Mouse (Mus musculus): ENCODE data around the gene Setd3. TPM values are rescaled to one million over a fixed set of nuclear protein-coding genes. Genes with fewer than 3 reads are reported as not detected.

The Setd3 gene
- polyA plus RNA-seq, 1 experiment from 2014 or later = 85.9 TPM

GRCm38 (mm10) chr12:108219825-108220616, 40.9 kb upstream of the Setd3 start:
- ATAC-seq (no peak), DNase-seq (ENCODE audit: low spot score) (no peak)
- Histone ChIP-seq H3K27ac (ENCODE audit: low read depth, low read length) (peak overlapping the region; percentile 52), H3K4me3 (ENCODE audit: low read depth, low read length) (no peak overlapping the region), H3K9me3 (replicated peaks; ENCODE audit: control insufficient read depth, low read length) (no peaks in the 10 kb centered on the region), H3K4me2 (ENCODE audit: low read length) (no peak overlapping the region), H3K36me3 (ENCODE audit: control insufficient read depth, insufficient read depth, low read length) (no peaks in the 10 kb centered on the region), H3K9ac (ENCODE audit: low read length) (0 out of 2 replicates have a peak overlapping the region, but pooled peaks have one; percentile 29), H3K4me1 (ENCODE audit: control insufficient read depth, insufficient read depth, low read length) (peaks cover 57% of the 10 kb centered on the region), H3K27me3 (replicated peaks; ENCODE audit: control insufficient read depth, insufficient read depth, low read length) (no peaks in the 10 kb centered on the region)
- WGBS = 60% methylated on average over 19 of the region's 21 CpGs

- H3K4me2 ChIP-seq (ENCODE audit: low read length) = no peak overlapping the region
Measured at GRCm38 (mm10) chr12:108219163-108219562, 40.0 kb upstream of the Setd3 start.

GRCm38 (mm10) chr12:108217572-108217971, 38.5 kb upstream of the Setd3 start:
- H3K4me1 ChIP-seq (ENCODE audit: control insufficient read depth, insufficient read depth, low read length) = peaks cover 51% of the 10 kb centered on the region
- DNase-seq (ENCODE audit: low spot score) = peak; percentile 52
- no peak overlapping the region; the same call in 1 of the 2 replicates for H3K9ac ChIP-seq (ENCODE audit: low read length)
- WGBS = 74% methylated on average over 4 of the region's 5 CpGs
- H3K4me2 ChIP-seq (ENCODE audit: low read length) = no peak overlapping the region
- H3K36me3 ChIP-seq (ENCODE audit: control insufficient read depth, insufficient read depth, low read length) = no peaks in the 10 kb centered on the region
- no peaks in the 10 kb centered on the region for H3K9me3 ChIP-seq (replicated peaks; ENCODE audit: control insufficient read depth, low read length)
- no peak overlapping the region for H3K4me3 ChIP-seq (ENCODE audit: low read depth, low read length)
- no peak overlapping the region for H3K27ac ChIP-seq (ENCODE audit: low read depth, low read length)
- H3K27me3 ChIP-seq (replicated peaks; ENCODE audit: control insufficient read depth, insufficient read depth, low read length) = no peaks in the 10 kb centered on the region
- no peak for ATAC-seq

More at GRCm38 (mm10) chr12:108219163-108219562, 40.0 kb upstream of the Setd3 start:
- no peaks in the 10 kb centered on the region for H3K27me3 ChIP-seq (replicated peaks; ENCODE audit: control insufficient read depth, insufficient read depth, low read length)
- H3K4me3 ChIP-seq (ENCODE audit: low read depth, low read length) = no peak overlapping the region
- peak overlapping the region; percentile 52 for H3K27ac ChIP-seq (ENCODE audit: low read depth, low read length)
- ATAC-seq (no peak), DNase-seq (ENCODE audit: low spot score) (peak; percentile 30)
- H3K4me1 ChIP-seq (ENCODE audit: control insufficient read depth, insufficient read depth, low read length) = peaks cover 49% of the 10 kb centered on the region
- no peaks in the 10 kb centered on the region for H3K9me3 ChIP-seq (replicated peaks; ENCODE audit: control insufficient read depth, low read length)
- H3K9ac ChIP-seq (ENCODE audit: low read length) = peak overlapping the region; percentile 32; the same call in 1 of the 2 replicates
- H3K36me3 ChIP-seq (ENCODE audit: control insufficient read depth, insufficient read depth, low read length) = no peaks in the 10 kb centered on the region
- WGBS = 53% methylated on average over 15 of the region's 15 CpGs

GRCm38 (mm10) chr12:108216611-108217370, 37.7 kb upstream of the Setd3 start:
- WGBS = 50% methylated on average over 11 of the region's 11 CpGs
- DNase-seq (ENCODE audit: low spot score) = peak; percentile 62
- Histone ChIP-seq H3K4me1 (ENCODE audit: control insufficient read depth, insufficient read depth, low read length) (peaks cover 50% of the 10 kb centered on the region), H3K27ac (ENCODE audit: low read depth, low read length) (no peak overlapping the region), H3K9ac (ENCODE audit: low read length) (peak overlapping the region; percentile 25; the same call in 1 of the 2 replicates), H3K27me3 (replicated peaks; ENCODE audit: control insufficient read depth, insufficient read depth, low read length) (no peaks in the 10 kb centered on the region), H3K9me3 (replicated peaks; ENCODE audit: control insufficient read depth, low read length) (no peaks in the 10 kb centered on the region), H3K4me3 (ENCODE audit: low read depth, low read length) (no peak overlapping the region), H3K4me2 (ENCODE audit: low read length) (no peak overlapping the region), H3K36me3 (ENCODE audit: control insufficient read depth, insufficient read depth, low read length) (no peaks in the 10 kb centered on the region)
- ATAC-seq = peak; percentile 6; the same call in 1 of the 2 replicates

- 54% methylated on average over 8 of the region's 8 CpGs for WGBS
- ATAC-seq (no peak), DNase-seq (ENCODE audit: low spot score) (no peak)
- no peaks in the 10 kb centered on the region for H3K9me3 ChIP-seq (replicated peaks; ENCODE audit: control insufficient read depth, low read length)
- H3K4me2 ChIP-seq (ENCODE audit: low read length) = no peak overlapping the region
- no peak overlapping the region for H3K9ac ChIP-seq (ENCODE audit: low read length)
- peaks cover 34% of the 10 kb centered on the region for H3K4me1 ChIP-seq (ENCODE audit: control insufficient read depth, insufficient read depth, low read length)
- H3K36me3 ChIP-seq (ENCODE audit: control insufficient read depth, insufficient read depth, low read length) = 0 out of 2 replicates have a peak, but pooled peaks cover 6% of the 10 kb centered on the region
- H3K27me3 ChIP-seq (replicated peaks; ENCODE audit: control insufficient read depth, insufficient read depth, low read length) = no peaks in the 10 kb centered on the region
- H3K4me3 ChIP-seq (ENCODE audit: low read depth, low read length) = no peak overlapping the region
- no peak overlapping the region for H3K27ac ChIP-seq (ENCODE audit: low read depth, low read length)
Measured at GRCm38 (mm10) chr12:108215090-108215489, 36.0 kb upstream of the Setd3 start.

- Histone ChIP-seq H3K4me1 (ENCODE audit: control insufficient read depth, insufficient read depth, low read length) (peaks cover 19% of the 10 kb centered on the region), H3K27me3 (replicated peaks; ENCODE audit: control insufficient read depth, insufficient read depth, low read length) (no peaks in the 10 kb centered on the region), H3K4me2 (ENCODE audit: low read length) (no peak overlapping the region), H3K4me3 (ENCODE audit: low read depth, low read length) (no peak overlapping the region), H3K9ac (ENCODE audit: low read length) (no peak overlapping the region; the same call in 1 of the 2 replicates), H3K9me3 (replicated peaks; ENCODE audit: control insufficient read depth, low read length) (no peaks in the 10 kb centered on the region), H3K27ac (ENCODE audit: low read depth, low read length) (no peak overlapping the region), H3K36me3 (ENCODE audit: control insufficient read depth, insufficient read depth, low read length) (0 out of 2 replicates have a peak, but pooled peaks cover 6% of the 10 kb centered on the region)
- WGBS = 21% methylated on average over 18 of the region's 18 CpGs
- DNase-seq (ENCODE audit: low spot score) = peak; percentile 69
- no peak for ATAC-seq
Measured at GRCm38 (mm10) chr12:108213090-108214041, 34.3 kb upstream of the Setd3 start.

GRCm38 (mm10) chr12:108212476-108212875, 33.4 kb upstream of the Setd3 start:
- H3K4me2 ChIP-seq (ENCODE audit: low read length) = no peak overlapping the region
- no peak overlapping the region for H3K4me3 ChIP-seq (ENCODE audit: low read depth, low read length)
- no peak overlapping the region for H3K9ac ChIP-seq (ENCODE audit: low read length)
- no peak for ATAC-seq
- H3K27me3 ChIP-seq (replicated peaks; ENCODE audit: control insufficient read depth, insufficient read depth, low read length) = no peaks in the 10 kb centered on the region
- no peak overlapping the region for H3K27ac ChIP-seq (ENCODE audit: low read depth, low read length)
- 79% methylated on average over 6 of the region's 6 CpGs for WGBS
- 0 out of 2 replicates have a peak, but pooled peaks cover 6% of the 10 kb centered on the region for H3K36me3 ChIP-seq (ENCODE audit: control insufficient read depth, insufficient read depth, low read length)
- no peak for DNase-seq (ENCODE audit: low spot score)
- H3K9me3 ChIP-seq (replicated peaks; ENCODE audit: control insufficient read depth, low read length) = no peaks in the 10 kb centered on the region
- peaks cover 19% of the 10 kb centered on the region for H3K4me1 ChIP-seq (ENCODE audit: control insufficient read depth, insufficient read depth, low read length)

- DNase-seq (ENCODE audit: low spot score) (no peak), ATAC-seq (no peak)
- Histone ChIP-seq H3K36me3 (ENCODE audit: control insufficient read depth, insufficient read depth, low read length) (0 out of 2 replicates have a peak, but pooled peaks cover 9% of the 10 kb centered on the region), H3K4me2 (ENCODE audit: low read length) (no peak overlapping the region), H3K4me3 (ENCODE audit: low read depth, low read length) (no peak overlapping the region), H3K4me1 (ENCODE audit: control insufficient read depth, insufficient read depth, low read length) (peaks cover 16% of the 10 kb centered on the region), H3K9ac (ENCODE audit: low read length) (no peak overlapping the region), H3K27me3 (replicated peaks; ENCODE audit: control insufficient read depth, insufficient read depth, low read length) (no peaks in the 10 kb centered on the region), H3K27ac (ENCODE audit: low read depth, low read length) (no peak overlapping the region; the same call in 1 of the 2 replicates), H3K9me3 (replicated peaks; ENCODE audit: control insufficient read depth, low read length) (no peaks in the 10 kb centered on the region)
- WGBS = 58% methylated on average over 5 of the region's 5 CpGs
Measured at GRCm38 (mm10) chr12:108212071-108212470, 33.0 kb upstream of the Setd3 start.

All from forebrain, embryonic 14.5 days (tissue).